Comparison of ENCODE assay signal across 7 mouse cellular contexts in genomic region chr17:23660117-23660875, GRCm38 (mm10). TPM values are rescaled to one million over a fixed set of nuclear protein-coding genes. Genes with fewer than 3 reads are reported as not detected.
A peak's percentile ranks its signal among the peaks of the same experiment; 100 is the strongest.
DNase-seq lines count a peak whose midpoint lies in the region; ATAC-seq lines count a peak whose summit lies in the region.

Gene Bicdl2 (plus strand): TSS chr17:23660506.

- no peak for ATAC-seq in liver, embryonic 12.5 days
- peak; percentile 47 for ATAC-seq in stomach, embryonic 14.5 days (ENCODE audit: insufficient number of reproducible peaks, insufficient read depth, low FRiP score, low read depth)

- H3K4me2 ChIP-seq in liver, embryonic 12.5 days = peak within 1 kb of the TSS; percentile 15; the same call in 1 of the 2 replicates
- H3K4me2 ChIP-seq in stomach, embryonic 14.5 days (replicated peaks; ENCODE audit: low read depth, low read length) = peak within 1 kb of the TSS; percentile 52

- no peaks in the 10 kb centered on the region for H3K36me3 ChIP-seq in liver, embryonic 12.5 days
- H3K36me3 ChIP-seq in stomach, embryonic 14.5 days (ENCODE audit: control insufficient read depth, insufficient read depth, low read length) = no peaks in the 10 kb centered on the region

- WGBS in liver, embryonic 12.5 days (ENCODE audit: insufficient replicate concordance) = 9% methylated on average over 27 of the region's 27 CpGs
- 7% methylated on average over 27 of the region's 27 CpGs for WGBS in stomach, embryonic 14.5 days

- H3K27me3 ChIP-seq in liver, embryonic 12.5 days (replicated peaks) = peaks cover 65% of the 10 kb centered on the region
- H3K27me3 ChIP-seq in stomach, embryonic 14.5 days (ENCODE audit: control insufficient read depth, insufficient read depth, low read length) = peaks cover 18% of the 10 kb centered on the region

- no peaks in the 10 kb centered on the region for H3K4me1 ChIP-seq in liver, embryonic 12.5 days
- H3K4me1 ChIP-seq in stomach, embryonic 14.5 days (ENCODE audit: control insufficient read depth, insufficient read depth, low read length) = no peaks in the 10 kb centered on the region

- peak; percentile 53 for DNase-seq in 3134 (ENCODE audit: extremely low read depth, insufficient read length, low spot score)
- DNase-seq in B cell, adult 2 months = peak; percentile 81 to 82
- peak; percentile 58 to 77 for DNase-seq in cerebellum, postnatal 25 days
- DNase-seq in induced T-regulatory cell, adult 2 months (ENCODE audit: low read depth) = peak; percentile 73
- DNase-seq in embryo, embryonic 10.5 days (ENCODE audit: low spot score) = no peak

- peak within 1 kb of the TSS; percentile 3; the same call in 1 of the 2 replicates for H3K4me3 ChIP-seq in liver, embryonic 12.5 days
- H3K4me3 ChIP-seq in stomach, embryonic 14.5 days (ENCODE audit: low read depth, low read length) = peak within 1 kb of the TSS; percentile 26

- no peaks in the 10 kb centered on the region for H3K9me3 ChIP-seq in liver, embryonic 12.5 days (replicated peaks)
- H3K9me3 ChIP-seq in stomach, embryonic 14.5 days (ENCODE audit: control insufficient read depth, low read depth, low read length) = no peaks in the 10 kb centered on the region

- no peak within 1 kb of the TSS for H3K9ac ChIP-seq in liver, embryonic 12.5 days
- H3K9ac ChIP-seq in stomach, embryonic 14.5 days (replicated peaks; ENCODE audit: low read depth, low read length) = 0 out of 2 replicates have a peak within 1 kb of the TSS, but pooled peaks have one; percentile 3

- H3K27ac ChIP-seq in liver, embryonic 12.5 days = no peak within 1 kb of the TSS
- H3K27ac ChIP-seq in stomach, embryonic 14.5 days (ENCODE audit: low read length) = no peak within 1 kb of the TSS

RNA-seq across cellular contexts. Expression of gene Bicdl2, which starts in this region (rescaled TPM):
- polyA plus RNA-seq in liver, embryonic 12.5 days (2016; fragmentation: Nextera tagmentation; extraction: Ambion mirVana) = not detected in 2 replicates
- polyA plus RNA-seq in stomach, embryonic 14.5 days (2014; fragmentation: Nextera tagmentation; extraction: Ambion mirVana) = 2.4 and 3.1 TPM in 2 replicates
